Mouse (Mus musculus) gastrocnemius, adult 18-20 months (tissue): Measurements from ENCODE around the gene Bco1. TPM values are rescaled to one million over a fixed set of nuclear protein-coding genes. Genes with fewer than 3 reads are reported as not detected.

Experiments used
- DNase-seq: peaks from one replicate; pipeline ENCODE4 v3.0.0; 2021; ENCODE audit warnings: low spot score
- long read RNA-seq, 2 experiments: library from polyadenylated mRNA; stranded (forward); transcript quantifications; one replicate each; pipeline ENCODE4 v2.0.0; 2021
- total RNA-seq, 2 experiments: library from RNA; stranded (reverse); gene quantifications; 2 replicates each; pipeline ENCODE4 v1.2.3; 2021

Gene Bco1
- under 1 TPM in 1 of 2 experiments, not detected in 1; 0.12 TPM for total RNA-seq
- long read RNA-seq, experiment 1: 0 reads
- long read RNA-seq, experiment 2: 0 reads

DNA sequence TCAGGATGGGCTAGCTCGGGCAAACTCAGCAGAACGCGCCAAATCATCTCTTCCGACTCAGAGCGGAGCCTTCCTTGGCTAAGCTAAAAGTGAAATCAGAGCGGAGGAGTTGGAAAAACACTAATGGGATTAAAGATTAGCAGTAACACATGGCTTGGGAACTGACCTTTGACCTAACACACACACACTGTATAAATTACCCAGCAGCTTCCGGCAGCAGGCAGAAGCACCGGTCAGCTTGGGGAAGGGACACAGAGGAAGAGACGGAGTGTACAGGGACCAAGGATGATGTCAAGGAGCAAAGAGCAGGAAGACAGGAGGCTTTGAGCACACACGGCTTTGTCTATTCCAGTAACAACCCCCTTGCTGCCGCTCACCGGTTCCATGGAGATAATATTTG, at the start of gene Bco1:
Gene Bco1 (plus strand): TSS at position 208 of the 400 bp plus-strand sequence.
- DNase-seq: no peak

DNA sequence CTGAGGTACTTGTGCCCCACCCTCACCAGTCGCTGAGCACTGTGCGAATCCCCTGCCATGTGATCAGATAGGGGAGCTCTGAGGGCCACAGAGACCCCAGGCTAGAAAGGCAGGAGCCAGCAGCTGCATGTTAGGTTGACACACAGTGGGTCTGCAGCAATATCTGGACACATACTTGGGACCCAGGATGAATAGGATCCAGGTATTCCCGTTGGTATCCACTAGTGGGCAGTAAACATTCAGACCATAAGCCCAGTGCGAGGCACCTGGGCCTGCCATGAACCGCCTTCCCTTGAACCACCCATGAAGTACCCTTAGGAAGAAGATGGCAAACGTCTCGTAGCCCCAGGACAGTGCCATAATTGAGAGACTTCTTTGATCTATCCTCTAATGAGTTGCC, 46.2 kb upstream of the Bco1 start:
- DNase-seq: no peak

DNA sequence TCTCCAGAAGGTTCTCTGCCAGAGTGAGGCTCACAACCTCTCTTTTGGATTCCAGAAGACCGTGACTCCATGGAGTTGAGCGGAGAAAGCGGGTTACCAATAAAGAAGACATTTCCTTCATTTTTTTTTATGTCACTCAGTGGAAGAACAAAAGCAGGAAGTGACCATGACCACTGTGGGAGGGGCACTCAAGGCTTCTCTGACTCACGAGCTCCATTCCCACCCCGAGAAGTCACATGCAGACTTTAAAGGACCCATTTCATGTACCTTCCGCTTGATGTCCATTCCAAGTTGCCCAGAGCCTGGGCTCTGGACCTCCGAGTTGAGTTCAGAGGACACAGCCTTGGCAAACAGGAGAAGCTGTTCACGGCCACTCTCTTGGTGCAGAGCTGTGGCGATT, 44.9 kb upstream of the Bco1 start:
- DNase-seq: no peak

DNA sequence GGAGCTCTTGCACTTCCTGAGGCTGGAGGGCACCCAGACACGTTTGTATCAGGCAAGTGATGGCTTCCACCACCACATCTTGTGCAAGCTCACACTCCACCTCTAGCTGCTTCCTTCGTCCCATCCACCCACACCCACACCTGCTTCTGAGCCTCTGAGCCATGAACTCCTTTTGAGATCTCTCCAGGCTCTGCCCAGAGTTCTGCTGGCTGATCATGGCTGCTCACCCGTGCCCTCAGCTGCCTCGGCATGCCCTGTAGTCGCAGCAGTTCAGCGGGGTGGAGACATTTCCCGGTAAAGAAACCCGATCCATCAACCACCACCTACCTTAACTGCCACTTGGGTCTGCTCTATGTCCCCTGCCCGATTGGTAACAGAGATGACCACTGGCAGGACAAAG, 44.3 kb upstream of the Bco1 start:
- DNase-seq: no peak

DNA sequence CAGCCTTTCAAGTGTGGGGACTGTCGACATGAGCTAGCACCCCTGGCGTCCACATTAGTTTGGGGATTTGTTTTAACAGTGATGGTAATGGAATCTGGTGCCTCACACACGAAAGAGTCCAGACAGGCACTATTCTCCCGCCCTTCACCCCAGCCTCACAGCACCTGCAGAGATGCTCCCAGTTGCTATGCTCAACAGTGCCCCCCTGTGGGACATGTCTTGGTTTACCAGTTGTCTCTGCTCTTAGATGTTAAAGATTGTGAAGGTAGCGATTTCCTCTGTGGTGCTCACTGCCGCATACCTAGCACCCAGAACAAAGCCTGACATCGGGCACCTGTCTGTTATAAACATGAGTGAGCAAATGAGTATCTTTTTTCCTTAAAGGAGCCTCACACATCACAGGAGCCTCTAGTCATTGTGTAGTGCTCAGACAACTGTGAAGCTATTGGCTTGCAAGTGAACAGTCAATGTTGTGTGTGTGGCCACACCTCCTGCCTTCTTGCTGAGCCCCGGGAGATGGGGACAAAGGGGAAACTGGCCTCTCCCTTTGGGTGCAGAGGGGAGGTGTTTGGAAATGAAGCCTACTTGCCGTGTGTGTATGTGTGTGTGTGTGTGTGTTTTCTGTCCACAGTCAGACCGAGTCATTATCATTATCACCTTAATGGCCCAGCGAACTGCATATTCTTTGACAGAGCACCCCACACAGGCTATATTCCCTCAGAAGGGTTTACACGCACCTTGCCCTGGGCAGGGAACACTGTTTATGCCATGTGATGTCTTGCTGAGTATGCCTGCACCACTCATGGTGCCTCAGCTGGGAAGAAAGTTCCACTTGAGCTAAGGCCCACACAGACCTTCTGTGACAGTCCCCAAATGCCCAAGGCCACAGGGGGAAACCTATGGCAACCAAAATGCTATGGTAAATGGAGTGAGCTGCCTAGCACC, 42.2 kb upstream of the Bco1 start:
- DNase-seq: no peak

- DNase-seq: no peak
Measured at GRCm38 (mm10) chr8:117054146-117054545, 41.5 kb upstream of the Bco1 start.

DNA sequence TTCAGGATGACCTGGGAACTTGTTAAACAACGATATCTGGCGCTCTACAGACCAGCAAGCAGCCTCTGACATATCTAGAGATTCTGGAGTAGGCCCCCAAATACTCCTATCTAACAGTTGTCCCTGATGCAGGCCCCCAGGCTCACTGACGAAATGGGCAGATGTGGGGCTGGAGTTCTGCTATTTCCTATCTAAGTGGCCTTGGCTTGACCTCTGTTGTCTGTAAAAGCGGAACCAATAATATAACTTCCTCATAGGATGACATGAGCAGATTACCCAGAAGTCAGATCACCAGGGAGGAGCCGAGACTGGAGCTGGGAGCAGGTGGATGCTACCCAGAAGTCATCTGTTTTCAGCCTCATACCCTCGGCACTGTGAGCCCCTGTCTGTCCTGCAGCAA, 40.6 kb upstream of the Bco1 start:
- DNase-seq: no peak

DNA sequence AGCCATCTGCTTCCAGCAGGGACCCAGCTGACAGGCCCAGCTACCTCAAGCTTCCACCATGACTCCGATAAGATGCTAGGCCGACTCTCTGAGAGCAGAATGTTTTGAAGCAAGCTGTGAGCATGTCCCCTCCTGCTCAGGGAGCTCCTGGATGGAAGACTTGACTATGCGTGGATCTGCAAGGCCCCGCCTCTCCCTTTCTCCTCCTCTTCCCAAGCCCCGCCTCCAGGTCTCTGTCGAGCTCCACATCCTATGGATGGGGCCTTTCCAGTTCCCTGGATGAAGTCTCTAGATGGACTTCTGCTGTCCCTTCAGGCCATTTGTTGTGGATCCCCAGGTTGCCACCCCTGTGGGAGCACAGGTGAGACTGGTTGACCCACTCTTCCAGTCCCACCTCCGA, 36.6 kb upstream of the Bco1 start:
- no peak for DNase-seq

GRCm38 (mm10) chr8:117060306-117060705, 35.3 kb upstream of the Bco1 start:
- DNase-seq: no peak

- no peak for DNase-seq
Measured at GRCm38 (mm10) chr8:117061180-117061880, 34.3 kb upstream of the Bco1 start.

DNA sequence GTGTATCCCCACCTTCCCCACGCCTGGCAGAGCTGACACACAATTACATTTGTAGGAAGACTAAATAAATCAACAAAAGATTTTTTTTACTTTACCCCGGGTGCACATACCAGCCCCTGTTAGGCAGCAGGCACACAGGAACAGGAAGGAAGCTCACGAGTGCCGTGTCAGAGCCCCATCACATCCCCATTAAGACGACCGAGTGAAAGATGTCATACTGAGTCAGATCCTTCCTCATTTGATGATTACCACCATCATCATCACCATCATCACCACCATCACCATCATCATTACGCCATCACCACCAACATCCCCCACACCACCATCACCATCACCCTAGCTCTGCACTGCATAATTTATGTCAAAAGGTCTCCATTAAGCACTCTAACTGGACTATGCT, 28.7 kb upstream of the Bco1 start:
- DNase-seq: no peak

- DNase-seq: no peak
Measured at GRCm38 (mm10) chr8:117067396-117067795, 28.3 kb upstream of the Bco1 start.

DNA sequence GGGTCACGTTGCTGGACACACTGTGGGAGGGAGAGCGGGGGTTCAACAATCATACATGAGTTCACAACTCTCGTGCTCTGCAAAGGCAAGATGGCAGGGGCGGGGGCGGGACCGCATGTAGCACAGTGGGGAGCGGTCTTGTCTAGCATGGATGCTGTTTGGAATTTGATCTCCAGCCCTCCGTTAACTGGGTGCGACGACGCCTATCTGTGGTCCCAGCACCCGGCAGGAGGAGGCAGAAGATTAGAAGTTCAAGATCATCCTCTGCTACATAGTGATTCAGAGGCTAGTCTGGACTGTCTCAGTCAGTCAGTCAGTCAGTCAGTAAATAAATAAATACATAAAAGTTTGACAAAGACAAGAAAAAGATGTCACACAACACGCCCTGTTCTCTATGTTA, 27.4 kb upstream of the Bco1 start:
- no peak for DNase-seq

- DNase-seq: no peak
Measured at GRCm38 (mm10) chr8:117069708-117070107, 25.9 kb upstream of the Bco1 start.

DNA sequence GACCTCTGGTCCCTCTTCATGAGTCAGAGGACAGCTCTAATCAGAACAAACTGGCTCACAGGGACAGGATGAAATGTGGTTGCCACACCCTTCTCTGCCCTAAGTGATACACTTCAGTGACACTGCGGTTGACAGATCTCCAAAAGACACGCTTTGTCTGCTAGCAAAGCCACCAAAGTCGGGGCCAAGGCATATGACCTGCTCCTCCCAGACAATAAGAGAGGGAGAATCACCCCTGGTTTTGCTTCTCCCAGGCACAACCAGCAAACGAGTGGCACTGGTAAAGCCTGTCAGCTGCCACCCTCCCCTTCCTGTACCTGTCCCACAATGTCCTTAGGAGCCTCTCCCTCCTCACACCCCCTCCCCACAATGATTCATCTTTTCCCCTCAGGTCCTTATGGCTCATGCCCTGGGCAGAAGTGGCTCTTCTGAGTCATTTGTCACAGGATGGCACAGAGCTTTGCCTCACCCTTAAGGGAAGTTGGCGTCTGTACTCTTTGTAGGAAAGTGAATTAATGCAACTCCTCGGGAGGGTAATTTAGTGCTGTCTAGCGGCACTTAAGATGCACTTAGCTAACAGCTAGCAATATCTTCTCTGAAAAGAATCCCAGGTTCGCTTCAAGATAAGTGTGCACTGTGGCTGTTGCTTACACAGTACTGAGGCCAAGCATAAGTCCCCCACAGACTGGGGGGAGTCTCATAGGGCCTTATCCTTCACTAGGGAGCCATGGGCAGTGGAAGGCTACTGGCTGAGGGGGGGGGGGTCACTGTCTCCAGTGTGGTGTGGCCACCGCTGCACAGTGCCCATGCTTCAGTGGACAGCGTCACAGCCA, 21.1 kb upstream of the Bco1 start:
- no peak for DNase-seq

- DNase-seq: no peak
Measured at GRCm38 (mm10) chr8:117078367-117078926, 17.2 kb upstream of the Bco1 start.

- DNase-seq: no peak
Measured at GRCm38 (mm10) chr8:117079652-117080051, 16.0 kb upstream of the Bco1 start.

DNA sequence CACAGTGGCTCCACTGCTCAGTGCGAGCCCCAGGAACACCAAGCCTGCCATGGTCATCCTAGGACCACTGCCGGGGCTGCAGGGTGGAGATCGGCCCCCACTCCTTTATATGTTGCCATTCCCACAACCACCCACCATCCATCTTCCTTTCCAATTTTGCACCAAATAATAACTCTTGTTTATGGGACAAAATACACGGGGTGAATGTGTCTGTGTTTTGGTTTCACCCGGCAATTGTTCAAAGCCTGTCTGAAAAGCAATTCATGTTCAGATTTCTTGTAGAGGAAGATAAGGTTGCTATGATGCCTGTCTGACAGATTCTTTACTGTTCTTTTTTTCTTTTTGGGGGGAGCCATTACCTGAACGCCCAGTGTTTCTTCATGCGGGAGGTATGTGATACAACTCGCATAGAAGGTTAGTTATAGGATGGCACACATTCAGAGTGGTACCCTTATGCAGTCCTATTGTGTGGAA, 13.2 kb upstream of the Bco1 start, which contains the start of gene Pkd1l2:
Gene Pkd1l2 (minus strand): TSS at position 51 of the 474 bp plus-strand sequence.
- DNase-seq: no peak

DNA sequence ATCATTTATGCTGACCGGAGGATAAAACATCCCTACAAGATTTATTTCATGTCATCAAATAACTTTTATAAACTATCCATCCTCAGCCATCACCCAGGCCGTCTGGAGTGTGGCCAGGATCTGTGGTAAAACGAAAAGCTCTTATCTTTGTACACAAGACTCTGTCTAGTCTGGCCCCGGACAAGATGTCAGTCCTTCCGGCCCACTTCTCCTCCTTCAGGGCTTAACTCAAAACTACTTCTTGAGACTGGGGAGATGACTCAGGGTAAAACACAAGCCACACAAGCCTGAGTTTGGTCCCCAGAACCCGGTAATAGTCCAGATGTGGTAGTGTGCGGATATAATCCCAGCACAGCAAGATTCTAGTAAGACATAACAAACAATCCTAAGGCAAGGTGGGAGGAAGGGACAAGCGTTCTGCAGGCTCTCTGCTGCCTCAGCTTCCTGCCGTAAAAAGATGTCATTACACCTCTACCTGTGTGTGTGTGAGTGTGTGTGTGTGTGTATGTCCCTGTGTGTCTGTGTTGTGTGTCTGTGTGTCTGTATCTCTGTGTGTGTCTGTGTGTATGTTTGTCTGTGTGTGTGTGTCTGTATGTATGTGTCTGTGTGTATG, 12.6 kb upstream of the Bco1 start:
- no peak for DNase-seq

- DNase-seq: no peak
Measured at GRCm38 (mm10) chr8:117085521-117085920, 10.1 kb upstream of the Bco1 start.

- no peak for DNase-seq
Measured at GRCm38 (mm10) chr8:117087036-117087435, 8.6 kb upstream of the Bco1 start.
